Mouse (Mus musculus): Measurements from ENCODE around the gene Kansl2.

Gene Kansl2

DNA sequence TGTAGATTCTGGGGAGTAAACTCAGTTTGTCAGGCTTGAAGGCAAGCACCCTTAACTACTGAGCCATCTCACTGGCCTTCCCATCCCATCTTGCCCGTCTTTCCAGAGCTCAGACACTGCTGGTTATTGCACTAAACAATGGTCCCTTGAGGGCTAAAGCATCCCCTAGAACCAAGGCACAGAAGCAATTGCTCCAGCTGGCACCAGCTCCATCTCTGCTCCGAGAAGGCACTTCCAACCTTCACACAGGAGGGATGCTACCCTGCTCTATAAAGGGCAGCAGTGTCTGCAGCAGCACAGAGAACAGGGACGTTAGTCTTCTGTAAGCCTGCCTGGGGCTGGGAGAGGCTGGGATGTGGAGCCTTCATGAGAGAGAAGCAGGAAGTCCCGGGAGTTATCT lies 42.0 kb downstream of the Kansl2 start, which contains the start of gene Olfr279:
Olfr279 (plus strand) TSS at position 301 of the 400 bp plus-strand sequence.
- DNase-seq: no peak

DNA sequence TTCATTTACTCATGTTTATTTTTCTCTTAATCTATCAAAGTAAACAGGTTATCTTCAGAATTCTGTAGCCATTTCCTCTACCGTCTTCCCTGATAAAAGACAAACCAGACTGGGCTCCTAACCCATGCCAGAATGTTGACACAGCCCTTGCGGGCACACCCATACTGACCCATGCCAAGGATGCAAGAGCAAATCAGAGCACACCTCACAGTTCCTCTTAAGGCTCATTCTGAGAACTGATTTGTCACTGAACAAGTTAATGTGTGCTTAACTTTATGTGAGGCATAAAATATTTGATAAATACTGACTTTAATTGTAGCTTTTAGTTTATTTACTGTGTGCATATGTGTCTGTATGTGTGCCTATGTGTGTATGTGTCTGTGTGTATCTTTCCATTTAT lies 42.7 kb downstream of the Kansl2 start:
- DNase-seq: no peak

DNA sequence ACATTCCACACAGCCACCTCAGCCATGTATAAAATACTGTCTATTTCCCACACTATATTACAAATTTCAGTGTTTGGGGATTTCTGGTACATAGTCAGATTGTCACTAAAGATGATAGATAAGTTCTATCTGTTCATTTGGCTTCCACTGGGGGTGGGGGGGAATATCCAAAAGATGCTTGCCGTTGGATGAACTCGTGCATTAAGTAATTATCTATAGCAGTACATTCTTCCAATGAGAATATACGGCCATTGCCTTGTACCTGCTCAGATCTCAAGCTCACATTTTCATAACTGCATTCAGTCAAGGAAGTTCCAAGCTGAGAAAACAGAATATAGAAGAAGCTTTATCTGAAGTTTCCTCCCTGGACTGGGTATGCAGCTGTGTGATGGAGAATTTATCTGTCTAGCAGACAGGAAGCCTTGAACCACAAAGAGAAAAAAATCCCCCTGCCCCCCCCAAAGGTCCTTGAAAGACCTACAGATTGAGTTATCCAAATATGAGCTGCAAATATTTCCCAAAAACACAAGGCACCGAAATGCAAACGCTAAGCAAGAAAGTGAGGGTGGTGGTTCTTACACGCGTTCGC lies 47.5 kb downstream of the Kansl2 start:
- no peak for DNase-seq

DNA sequence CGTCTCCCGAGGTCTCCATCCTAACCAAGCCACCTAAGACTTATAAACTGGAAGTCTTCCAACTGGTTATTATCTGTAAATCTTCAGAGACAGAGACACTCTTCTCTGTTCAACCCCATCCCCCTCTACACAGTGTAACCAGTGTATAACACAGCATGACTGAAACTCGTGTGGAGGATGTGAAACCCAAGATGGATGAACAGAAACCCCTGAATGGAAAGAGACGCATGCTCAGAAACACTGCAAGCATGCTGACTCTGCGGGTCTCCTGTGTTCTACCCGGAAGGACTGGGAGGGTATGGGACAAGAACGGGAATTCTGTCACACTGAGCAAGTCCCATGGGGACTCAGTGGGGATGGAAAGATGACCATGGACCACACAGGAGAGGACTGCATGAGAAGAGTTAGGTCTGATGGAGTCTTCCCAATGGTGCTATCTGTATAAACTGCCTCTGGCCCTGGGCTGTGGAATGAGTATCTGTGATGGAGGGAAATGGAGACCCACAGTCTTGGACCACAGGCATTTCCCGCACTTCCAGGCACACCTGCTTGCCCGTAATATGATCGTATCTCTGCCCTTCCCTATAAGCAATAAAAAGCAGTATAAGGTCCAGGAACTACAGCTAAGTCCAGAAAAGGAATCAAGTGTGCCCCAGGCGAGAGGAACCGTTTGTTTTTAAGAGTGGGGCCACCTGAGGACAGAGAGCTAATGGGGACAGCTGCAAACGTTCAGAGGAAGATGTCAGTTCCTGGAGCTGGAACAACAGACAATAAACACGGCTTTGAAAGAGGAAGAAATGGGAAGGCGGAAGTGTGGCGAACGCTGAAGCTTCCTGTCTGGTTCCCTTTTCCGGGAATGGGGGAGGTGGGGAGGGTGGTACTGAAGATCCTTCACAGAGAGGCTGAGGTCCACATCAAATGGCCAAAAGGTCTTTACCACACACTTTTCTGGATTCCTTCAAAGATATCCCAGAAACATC lies 49.9 kb downstream of the Kansl2 start:
- DNase-seq: no peak

DNA sequence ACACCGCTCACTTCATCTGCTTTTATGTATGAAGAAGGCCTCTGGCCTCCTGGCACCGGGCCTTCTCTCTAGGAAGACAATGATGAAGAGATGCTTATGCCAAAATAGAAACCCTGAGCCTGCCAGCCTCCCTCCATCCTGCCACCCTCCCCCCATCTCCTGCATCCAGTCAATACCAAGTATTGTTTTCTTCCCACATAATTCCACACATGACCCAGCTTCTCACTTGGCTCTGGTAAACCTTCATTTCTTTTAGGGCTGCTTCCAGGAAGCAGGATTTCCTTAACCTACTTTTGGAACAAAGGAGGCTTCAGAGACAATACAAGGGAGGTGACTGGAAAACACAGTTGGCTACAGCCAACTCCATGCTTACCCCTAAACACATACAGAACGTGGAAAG lies 51.4 kb downstream of the Kansl2 start, which contains the start of gene Lalba:
Lalba (minus strand) TSS at position 21 of the 400 bp plus-strand sequence.
- no peak for DNase-seq

DNA sequence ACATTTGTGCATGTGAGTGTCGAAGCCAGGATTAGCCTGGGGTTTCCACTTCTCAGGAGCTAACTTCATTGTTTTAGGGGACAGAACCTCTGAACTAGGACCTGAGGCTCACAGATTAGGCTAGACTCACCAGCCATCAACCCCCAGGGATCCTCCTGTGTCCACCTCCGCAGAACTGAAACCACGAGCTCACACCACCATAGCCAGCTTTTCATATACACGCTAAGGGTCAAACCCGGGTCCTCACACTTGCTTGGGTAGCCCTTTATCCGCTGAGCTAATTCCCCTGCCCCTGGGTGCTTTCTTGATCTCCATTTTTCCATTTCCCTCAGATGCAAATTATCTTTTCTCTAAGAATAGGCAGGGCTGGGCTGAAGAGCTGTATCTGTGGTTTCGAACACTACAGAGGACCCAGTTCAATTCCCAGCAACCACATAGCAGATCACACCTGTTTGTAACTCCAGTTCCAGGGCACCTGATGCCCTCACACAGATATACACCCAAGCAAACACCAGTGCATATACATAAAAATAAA lies 54.4 kb downstream of the Kansl2 start:
- DNase-seq: no peak

DNA sequence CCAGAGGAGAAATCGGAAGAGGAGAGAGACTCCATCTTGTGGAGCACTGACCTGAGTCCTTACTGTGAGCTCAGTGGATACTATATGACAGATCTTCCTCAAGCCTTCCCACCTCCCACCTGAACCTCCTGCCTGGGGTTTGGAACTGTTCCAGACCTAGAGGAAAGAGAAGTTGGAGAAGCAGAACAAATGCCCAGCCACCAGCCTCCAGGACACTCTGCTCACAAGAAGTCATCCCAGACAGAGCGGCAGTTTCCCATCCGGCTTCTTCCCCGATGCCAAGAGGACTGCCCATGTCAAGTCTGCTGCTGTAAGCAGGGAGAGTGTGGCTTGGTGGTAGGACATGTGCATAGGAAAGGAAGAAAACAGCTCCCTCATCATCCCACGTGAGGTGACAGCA lies 57.8 kb downstream of the Kansl2 start:
- DNase-seq: no peak

DNA sequence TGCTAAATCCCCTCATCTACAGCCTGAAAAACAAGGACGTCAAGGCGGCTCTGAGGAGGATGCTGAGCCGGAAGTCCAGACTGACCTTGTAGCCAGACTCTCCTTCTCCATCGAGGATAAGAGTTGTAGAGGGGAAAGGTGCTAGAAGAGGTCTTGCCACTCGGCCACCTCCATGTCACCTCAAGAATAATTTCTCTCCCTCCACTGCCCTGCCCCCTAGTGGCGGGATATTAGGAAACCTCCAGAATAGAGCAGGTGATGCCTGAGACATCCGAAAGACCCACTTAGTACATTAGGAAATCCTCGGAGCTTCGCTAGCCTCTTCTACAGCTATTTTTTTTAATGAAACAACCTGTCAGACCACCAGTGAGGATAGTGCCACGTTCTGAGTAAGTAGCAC lies 58.7 kb downstream of the Kansl2 start:
- peak; percentile 20 for DNase-seq

DNA sequence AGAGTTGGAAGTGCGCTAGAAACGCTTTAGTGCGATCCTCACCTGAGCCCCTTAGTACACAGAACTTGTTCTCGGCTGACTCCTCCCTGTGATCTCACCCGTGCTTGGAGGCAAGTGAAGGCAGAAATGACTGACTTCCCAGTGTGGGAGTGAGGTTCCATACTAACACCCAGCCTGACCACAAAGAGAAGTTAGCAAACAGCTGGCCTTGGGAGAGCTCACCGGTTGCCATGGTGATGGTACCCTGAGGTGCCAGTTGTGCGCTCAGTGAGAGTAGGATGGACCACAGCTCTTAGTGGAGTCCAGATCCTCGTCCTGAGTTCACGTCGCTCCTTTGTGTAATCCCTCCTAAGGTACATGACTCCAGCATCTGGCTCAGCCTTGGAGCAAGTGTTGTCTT lies 59.1 kb downstream of the Kansl2 start:
- no peak for DNase-seq

DNA sequence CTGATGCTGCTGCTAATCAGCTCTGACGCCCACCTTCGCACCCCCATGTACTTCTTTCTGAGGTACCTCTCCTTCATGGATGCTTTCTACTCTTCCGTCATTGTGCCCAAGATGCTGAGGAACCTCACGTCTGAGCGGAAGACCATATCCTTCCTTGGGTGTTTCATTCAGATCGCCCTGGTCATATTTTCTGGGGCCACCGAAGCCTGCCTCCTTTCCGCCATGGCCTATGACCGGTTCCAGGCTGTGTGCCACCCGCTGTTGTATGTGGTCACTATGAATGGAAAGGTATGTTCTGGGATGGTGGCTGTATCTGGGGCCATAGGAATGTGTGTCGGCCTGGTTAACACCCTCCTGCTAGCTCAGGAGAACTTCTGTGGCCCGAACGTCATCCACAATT lies 62.5 kb downstream of the Kansl2 start:
- no peak for DNase-seq

DNA sequence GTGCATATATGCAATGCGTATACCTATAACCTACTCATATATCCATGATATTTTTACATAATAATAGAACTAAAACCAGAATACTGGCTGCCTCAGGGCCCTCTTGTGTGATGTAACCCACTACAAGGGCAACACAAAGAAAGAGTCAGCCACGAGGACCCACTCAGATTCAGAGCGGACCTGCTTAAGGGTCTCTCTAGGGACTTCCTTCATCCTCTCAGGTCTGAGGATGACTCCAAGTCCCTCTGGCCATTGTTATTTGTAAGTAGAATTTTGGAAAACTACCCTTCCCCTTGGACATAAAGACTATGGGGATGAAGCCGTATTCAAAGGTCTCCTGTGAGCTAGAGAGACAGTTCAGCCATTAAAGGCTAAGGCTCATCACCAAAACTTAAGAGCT lies 64.5 kb downstream of the Kansl2 start, which contains the start of gene OR5BS1P:
OR5BS1P (plus strand) TSS at position 301 of the 400 bp plus-strand sequence.
- no peak for DNase-seq
